Mouse (Mus musculus) hematopoietic stem cell, adult 5-6 weeks (primary cell): ENCODE results near the gene Higd1c. TPM values are rescaled to one million over a fixed set of nuclear protein-coding genes. Genes with fewer than 3 reads are reported as not detected.

ENCODE experiments used
- ATAC-seq, 2 experiments: fragments of 125-278 bp in 1 of 2; replicated peaks in 1 of 2; 2 replicates each; pipeline ENCODE4 v1.8.0; 2016 to 2017; ENCODE audit warnings: inconsistent platforms in 2 of 2, mild to moderate bottlenecking in 2 of 2, moderate number of reproducible peaks in 2 of 2, low read depth in 1 of 2, moderate TSS enrichment in 1 of 2; ENCODE audit not compliant: low FRiP score in 2 of 2, poor library complexity in 2 of 2, severe bottlenecking in 2 of 2, insufficient read depth in 1 of 2, low TSS enrichment in 1 of 2
- total RNA-seq: library from RNA; stranded (forward); fragments of 172-1452, 232-1000 nt; gene quantifications from 2 replicates; pipeline ENCODE4 v1.2.3, GENCODE M21; 2017

Higd1c gene
- total RNA-seq, 1 experiment from 2014 or later, result not detected

GRCm38 (mm10) chr15:100395561-100395960 lies 31.2 kb downstream of the Higd1c start:
- no peak for ATAC-seq

GRCm38 (mm10) chr15:100400592-100401250 lies 36.4 kb downstream of the Higd1c start:
- no peak for ATAC-seq

- ATAC-seq, result no peak
These were observed 37.5 kb downstream of the Higd1c start for GRCm38 (mm10) chr15:100401811-100402210.

- no peak for ATAC-seq
These were observed 38.0 kb downstream of the Higd1c start for GRCm38 (mm10) chr15:100402347-100402746.

- no peak for ATAC-seq
These were observed 38.5 kb downstream of the Higd1c start for GRCm38 (mm10) chr15:100402798-100403197.

GRCm38 (mm10) chr15:100403318-100404000 lies 39.1 kb downstream of the Higd1c start:
- no peak for ATAC-seq

- no peak; a peak in 1 of 4 replicates for ATAC-seq
These were observed 41.7 kb downstream of the Higd1c start for GRCm38 (mm10) chr15:100406088-100406487.

GRCm38 (mm10) chr15:100410918-100411672 lies 46.8 kb downstream of the Higd1c start:
- peak; percentile 29 to 57; a peak in 1 of 4 replicates for ATAC-seq

GRCm38 (mm10) chr15:100411731-100412130 lies 47.4 kb downstream of the Higd1c start:
- no peak for ATAC-seq

GRCm38 (mm10) chr15:100413306-100413705 lies 49.0 kb downstream of the Higd1c start:
- ATAC-seq, result no peak

GRCm38 (mm10) chr15:100414011-100414410 lies 49.7 kb downstream of the Higd1c start:
- ATAC-seq, result no peak

GRCm38 (mm10) chr15:100414942-100415341 lies 50.6 kb downstream of the Higd1c start:
- ATAC-seq, result no peak

GRCm38 (mm10) chr15:100415684-100416083 lies 51.3 kb downstream of the Higd1c start:
- no peak for ATAC-seq

GRCm38 (mm10) chr15:100417854-100418450 lies 53.6 kb downstream of the Higd1c start:
- ATAC-seq, result no peak

- ATAC-seq, result no peak
These were observed 55.0 kb downstream of the Higd1c start for GRCm38 (mm10) chr15:100419311-100419710.

- ATAC-seq, result peak in 1 of 2 experiments; percentile 6; a peak in 1 of 4 replicates
These were observed 55.8 kb downstream of the Higd1c start for GRCm38 (mm10) chr15:100419901-100420745.
